Mouse (Mus musculus) forelimb bud, embryonic 11.5 days (tissue): ENCODE data around the gene Cdyl.
A peak's percentile ranks its signal among the peaks of the same experiment; 100 is the strongest.

Experiments used
- DNase-seq: peaks from one replicate; pipeline ENCODE4 v3.0.0-alpha.2; 2012; ENCODE audit warnings: low read depth, low spot score

Gene Cdyl

GRCm38 (mm10) chr13:35797811-35798522 is 138.3 kb downstream of the Cdyl start:
- no peak for DNase-seq

DNA sequence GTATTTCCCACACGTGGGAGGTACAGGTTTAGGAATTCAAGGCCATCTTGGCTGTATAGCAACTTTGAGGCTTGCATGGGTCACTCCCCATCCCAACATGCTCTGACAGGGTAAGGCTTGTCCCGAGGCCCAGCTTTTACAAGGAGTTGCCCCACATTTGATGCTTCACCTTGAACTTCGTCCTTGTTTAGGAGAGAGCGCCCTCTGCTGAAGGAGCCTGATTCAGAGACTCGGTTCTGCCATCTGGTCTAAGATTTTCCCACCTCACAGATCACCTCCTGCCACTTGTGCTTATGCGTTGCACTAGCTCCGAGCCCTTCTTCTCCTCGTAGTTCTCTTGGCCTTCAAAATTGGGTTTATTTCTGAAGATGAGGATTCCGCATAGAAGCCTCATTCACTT is 139.0 kb downstream of the Cdyl start:
- peak; percentile 26 for DNase-seq

- DNase-seq, result no peak
These were observed 140.6 kb downstream of the Cdyl start for GRCm38 (mm10) chr13:35800270-35800669.

- peak; percentile 50 for DNase-seq
These were observed 146.1 kb downstream of the Cdyl start for GRCm38 (mm10) chr13:35805727-35806126.

DNA sequence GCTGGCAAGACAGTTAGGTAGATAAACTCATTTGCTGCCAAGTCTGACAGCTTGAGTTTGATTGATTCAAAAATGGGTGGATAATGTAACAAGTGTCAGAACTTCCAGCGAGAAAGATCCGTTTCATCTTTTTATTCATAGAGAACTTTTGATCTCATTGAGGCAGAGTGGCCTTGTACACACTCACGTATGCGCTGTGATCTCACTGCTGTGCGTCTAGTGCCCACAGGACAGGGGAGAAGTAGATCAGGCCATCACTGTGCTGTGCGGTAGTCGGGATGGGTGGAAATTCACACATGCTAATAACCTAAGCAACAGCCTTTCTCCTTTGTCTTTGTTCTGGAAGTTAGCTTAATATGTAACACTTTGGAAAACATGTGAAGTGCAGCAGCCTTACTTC is 146.5 kb downstream of the Cdyl start:
- no peak for DNase-seq

- no peak for DNase-seq
These were observed 147.4 kb downstream of the Cdyl start for GRCm38 (mm10) chr13:35807016-35807415.

DNA sequence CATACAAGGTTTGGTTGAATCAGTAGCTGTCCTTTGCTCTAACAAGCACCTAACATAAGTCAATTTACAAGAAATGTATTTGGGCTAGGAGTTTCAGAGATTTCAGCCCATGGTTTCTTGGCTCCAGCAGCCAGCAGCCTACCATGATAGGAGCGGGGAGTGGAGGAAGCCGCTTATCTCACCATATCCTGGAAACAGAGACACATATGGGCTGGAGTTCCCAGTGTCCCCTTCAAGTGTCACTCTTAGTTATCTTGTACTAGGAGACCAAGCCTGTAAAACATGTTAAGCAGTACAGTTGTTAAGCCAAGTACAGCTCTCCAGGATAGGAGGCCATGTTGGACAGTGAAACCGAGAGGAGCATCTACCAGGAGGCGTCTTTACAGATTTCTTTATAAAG is 147.9 kb downstream of the Cdyl start:
- DNase-seq, result no peak

GRCm38 (mm10) chr13:35807940-35808339 is 148.3 kb downstream of the Cdyl start:
- DNase-seq, result no peak

- DNase-seq, result no peak
These were observed 149.9 kb downstream of the Cdyl start for GRCm38 (mm10) chr13:35809252-35810159.

- no peak for DNase-seq
These were observed 150.5 kb downstream of the Cdyl start for GRCm38 (mm10) chr13:35810160-35810537.

GRCm38 (mm10) chr13:35811361-35812190 is 151.9 kb downstream of the Cdyl start:
- no peak for DNase-seq

DNA sequence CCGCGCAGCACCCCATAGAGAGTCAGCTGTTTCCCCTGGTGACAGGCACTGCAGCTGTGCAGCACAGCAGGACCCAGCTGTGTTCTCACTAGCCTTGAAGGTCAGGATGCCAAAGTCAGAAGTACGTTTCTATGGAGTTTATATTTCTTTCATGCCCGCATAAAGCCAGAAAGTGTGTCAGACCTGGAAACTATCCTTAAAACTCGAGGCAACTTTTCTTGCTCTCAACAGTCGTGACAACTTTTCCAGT is 152.5 kb downstream of the Cdyl start:
- no peak for DNase-seq

DNA sequence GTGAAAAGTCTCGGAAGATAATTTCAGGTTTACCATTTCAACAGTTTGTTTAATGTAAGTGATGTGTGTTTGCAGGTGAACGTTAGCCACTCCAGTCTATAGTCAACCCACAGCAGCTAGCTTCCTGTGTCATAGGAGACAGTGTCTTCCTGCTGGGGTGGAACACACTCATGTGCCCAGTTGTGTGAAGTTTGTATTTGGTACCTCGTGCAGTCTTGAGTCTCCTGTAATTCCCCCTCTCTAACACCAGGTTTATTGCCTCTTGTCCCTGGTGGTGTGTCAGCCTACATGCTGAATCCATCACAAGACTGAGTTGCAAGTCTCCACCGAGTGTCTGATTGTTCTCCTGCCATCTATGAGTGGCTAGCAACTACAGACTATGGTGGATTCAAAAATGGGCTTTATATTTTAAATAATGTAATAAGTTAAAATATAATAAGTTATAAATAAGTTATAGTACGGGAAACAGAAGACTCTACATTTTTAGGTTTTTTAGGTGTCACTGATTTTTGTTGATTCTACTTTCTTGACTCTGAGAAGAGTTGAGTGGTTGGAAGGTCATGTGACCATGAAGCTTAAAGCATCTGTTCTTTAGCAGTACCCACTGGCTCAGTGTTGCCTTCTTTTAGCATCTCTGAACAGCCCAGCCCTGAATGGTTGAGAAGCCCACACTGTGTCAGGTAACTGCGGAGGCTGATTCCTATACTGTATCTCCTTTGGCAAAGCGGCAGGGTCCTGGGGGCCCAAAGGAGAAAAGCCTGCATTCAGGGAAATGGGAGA is 153.9 kb downstream of the Cdyl start:
- DNase-seq, result no peak

DNA sequence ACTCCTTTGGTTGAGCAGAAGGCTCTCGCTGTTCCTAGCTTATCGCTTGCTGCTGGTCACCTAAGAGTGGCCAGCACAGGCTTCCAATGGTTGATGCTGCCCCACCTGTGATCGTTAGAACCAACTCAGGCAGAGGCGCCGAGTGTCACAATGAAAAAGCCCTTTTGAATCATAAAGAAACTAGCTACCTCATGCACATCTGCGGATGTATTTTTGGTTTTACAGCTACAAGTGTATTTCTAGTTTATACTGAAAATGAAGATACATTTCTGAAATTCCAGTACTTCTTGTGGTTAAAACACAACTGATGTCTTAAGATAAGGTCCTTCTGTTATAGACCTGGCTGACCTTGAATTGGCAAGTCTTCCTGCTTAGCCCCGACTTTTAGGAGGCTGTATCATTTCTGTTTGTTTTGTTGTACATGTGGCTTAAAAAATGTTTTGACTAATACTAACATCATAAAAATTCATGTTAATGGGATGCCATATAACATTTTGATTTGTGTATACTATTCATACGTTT is 155.6 kb downstream of the Cdyl start:
- DNase-seq, result no peak

DNA sequence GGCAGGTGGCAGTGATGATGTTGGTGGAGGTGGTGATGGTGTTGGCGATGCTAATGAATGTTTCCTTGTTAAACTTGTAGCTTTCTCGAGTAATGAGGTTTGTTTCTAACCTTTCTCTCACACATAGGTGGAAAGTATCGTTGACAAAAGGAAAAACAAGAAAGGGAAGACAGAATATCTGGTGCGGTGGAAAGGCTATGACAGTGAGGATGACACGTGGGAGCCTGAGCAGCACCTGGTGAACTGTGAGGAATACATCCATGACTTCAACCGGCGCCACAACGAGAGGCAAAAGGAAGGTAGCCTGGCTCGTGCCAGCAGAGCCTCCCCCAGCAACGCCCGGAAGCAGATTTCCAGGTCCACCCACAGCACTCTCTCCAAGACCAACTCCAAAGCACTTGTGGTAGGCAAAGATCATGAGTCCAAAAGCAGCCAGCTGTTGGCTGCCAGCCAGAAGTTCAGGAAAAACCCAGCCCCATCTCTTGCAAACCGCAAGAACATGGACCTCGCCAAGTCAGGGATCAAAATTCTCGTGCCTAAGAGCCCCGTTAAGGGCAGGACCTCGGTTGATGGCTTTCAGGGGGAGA is 156.2 kb downstream of the Cdyl start:
- no peak for DNase-seq

DNA sequence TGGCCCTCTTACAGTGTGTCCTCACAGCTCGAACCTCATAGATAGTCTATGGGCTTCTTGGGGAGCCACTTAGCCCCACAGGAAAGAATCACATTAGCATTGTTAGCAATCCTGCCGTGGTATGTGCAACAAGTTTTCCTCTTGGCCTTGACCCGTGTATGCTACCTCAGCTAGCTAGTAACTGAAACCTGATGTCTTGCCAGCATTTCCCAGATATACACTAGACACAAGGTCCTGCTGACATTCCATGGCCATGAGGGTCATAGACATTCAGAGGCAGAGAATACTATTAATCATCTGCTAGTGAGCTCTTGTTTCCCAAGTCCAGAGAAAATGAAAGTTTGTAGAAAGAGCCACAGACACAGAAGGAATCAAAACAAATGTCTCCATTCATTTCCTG is 158.0 kb downstream of the Cdyl start:
- DNase-seq, result no peak

DNA sequence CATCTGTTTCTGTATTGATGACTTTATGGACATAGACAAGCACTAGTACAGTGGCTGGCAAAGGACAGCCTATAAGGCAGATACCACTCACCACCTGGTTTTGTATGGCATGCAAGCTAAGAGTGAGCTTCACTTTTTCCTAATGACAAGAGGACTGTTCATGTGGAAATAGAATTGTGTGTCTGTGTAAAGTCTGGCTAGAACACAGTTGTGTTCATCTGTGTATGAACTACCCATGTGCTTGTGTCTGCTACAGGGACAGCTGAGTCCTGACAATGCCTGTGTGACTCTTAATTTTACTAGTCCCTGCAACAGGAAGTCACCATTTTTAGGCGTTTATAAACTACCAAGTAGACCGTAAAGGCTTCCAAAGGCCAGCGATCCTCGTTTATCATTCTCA is 158.4 kb downstream of the Cdyl start:
- no peak for DNase-seq

GRCm38 (mm10) chr13:35821821-35822454 is 162.3 kb downstream of the Cdyl start:
- no peak for DNase-seq

DNA sequence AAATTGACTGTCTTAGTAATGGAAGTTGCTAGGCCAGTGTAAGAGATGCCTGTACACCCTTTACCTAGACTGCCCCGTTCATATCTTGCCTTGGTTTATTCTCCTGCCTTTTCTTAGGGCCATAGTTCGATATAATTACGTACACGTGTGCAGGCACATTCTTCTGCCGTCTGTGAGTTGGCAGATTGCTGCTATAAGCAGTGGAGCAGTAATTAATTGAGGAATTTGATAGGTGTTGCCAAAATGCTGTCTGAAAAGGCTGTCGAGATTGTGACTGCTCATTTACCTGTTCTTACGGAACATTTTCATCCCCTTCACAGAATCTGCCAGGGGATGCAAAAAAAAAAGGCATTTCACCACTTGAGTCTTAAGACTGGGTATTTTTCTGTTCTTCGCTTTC is 163.2 kb downstream of the Cdyl start:
- no peak for DNase-seq

DNA sequence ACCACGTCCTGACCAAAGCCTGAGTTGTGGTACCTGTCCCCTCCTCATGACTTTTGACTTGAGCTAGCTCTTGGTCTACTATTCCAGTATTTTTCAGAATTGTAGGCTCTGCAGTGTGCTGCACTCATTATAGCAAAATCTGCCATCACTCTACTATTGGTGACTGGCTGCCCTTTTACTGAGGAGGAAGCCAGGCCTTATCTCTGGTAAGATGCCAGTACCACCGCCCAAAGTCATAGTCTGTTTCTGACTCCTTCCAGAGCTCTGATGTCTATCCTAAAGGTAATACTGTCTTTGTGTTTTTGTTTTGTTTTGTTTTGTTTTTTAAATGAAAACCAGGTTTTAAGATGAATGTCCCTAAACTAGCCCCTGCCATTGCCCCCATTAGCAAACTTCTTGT is 166.0 kb downstream of the Cdyl start:
- no peak for DNase-seq

DNA sequence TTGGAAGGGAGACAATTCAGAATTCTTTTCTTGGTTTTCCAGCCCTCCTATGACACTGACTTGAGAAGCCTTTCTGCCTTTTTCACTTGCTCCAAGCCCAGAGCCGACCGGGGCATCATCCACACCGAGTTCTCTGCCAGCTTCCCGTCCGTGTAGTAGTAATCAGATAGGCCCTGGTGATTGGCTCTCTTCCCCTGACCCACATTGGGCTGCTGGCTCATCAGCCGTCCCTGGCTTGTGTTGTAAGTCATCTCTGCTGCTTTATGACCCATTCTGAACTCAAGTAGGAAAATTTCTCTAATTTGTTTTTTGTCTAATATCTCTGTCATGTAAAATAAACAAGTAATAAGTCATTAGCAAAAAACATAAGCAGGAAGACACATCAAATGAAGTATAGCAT is 173.0 kb downstream of the Cdyl start:
- DNase-seq, result no peak
